Mouse (Mus musculus): Measurements from ENCODE around the gene Gtf2f2. TPM values are rescaled to one million over a fixed set of nuclear protein-coding genes. Genes with fewer than 3 reads are reported as not detected.
"Not testable (repeated sequence)": the region's sequence is repeated elsewhere in the genome, so short reads cannot be mapped to it uniquely, and the experiment has no call there.

Gtf2f2 gene
- polyA plus RNA-seq, 1 experiment = 33.5 TPM

- WGBS = 36% methylated on average over 9 of the region's 9 CpGs
- TF ChIP-seq CTCF (IDR thresholded peaks at IDR 0.05; ENCODE audit: control insufficient read depth, insufficient read depth, low read length) = no peak
- no peak for TF ChIP-seq POLR2A (IDR thresholded peaks at IDR 0.05; ENCODE audit: borderline replicate concordance, control insufficient read depth, low read depth, low read length)
- H3K4me1 ChIP-seq (ENCODE audit: control insufficient read depth, insufficient read depth, low read length) = no peaks in the 10 kb centered on the region
- no peak overlapping the region for H3K27ac ChIP-seq (ENCODE audit: control insufficient read depth, insufficient read depth, low read depth, low read length, poor library complexity)
- H3K4me3 ChIP-seq (replicated peaks; ENCODE audit: control insufficient read depth, low read depth, low read length) = no peak overlapping the region
These were observed 137.1 kb downstream of the Gtf2f2 start for GRCm38 (mm10) chr14:75873612-75874011.

DNA sequence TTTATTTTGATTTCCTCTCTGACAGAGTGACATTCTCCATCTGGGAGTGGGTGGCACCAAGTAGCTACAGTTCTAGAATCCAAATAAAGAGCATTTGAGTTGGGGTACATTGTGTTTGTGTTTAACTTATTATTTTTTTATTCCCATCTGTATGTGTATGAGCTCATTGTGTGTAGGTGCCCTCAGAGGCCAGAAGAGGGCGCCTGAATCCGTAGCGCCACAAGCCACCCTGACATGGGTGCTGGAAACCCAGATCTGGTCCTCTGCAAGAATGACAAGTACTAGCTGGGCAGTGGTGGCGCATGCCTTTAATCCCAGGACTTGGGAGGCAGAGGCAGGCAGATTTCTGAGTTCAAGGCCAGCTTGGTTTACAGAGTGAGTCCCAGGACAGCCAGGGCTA lies 138.9 kb downstream of the Gtf2f2 start:
- whole genome bisulfite sequencing = 92% methylated on average over 4 of the region's 4 CpGs
- Histone ChIP-seq H3K27ac (ENCODE audit: control insufficient read depth, insufficient read depth, low read depth, low read length, poor library complexity) (no peak overlapping the region), H3K4me1 (ENCODE audit: control insufficient read depth, insufficient read depth, low read length) (no peaks in the 10 kb centered on the region), H3K4me3 (replicated peaks; ENCODE audit: control insufficient read depth, low read depth, low read length) (no peak overlapping the region)
- TF ChIP-seq POLR2A (IDR thresholded peaks at IDR 0.05; ENCODE audit: borderline replicate concordance, control insufficient read depth, low read depth, low read length) (no peak), CTCF (IDR thresholded peaks at IDR 0.05; ENCODE audit: control insufficient read depth, insufficient read depth, low read length) (peak; percentile 13; the same call in 1 of the 2 replicates)

DNA sequence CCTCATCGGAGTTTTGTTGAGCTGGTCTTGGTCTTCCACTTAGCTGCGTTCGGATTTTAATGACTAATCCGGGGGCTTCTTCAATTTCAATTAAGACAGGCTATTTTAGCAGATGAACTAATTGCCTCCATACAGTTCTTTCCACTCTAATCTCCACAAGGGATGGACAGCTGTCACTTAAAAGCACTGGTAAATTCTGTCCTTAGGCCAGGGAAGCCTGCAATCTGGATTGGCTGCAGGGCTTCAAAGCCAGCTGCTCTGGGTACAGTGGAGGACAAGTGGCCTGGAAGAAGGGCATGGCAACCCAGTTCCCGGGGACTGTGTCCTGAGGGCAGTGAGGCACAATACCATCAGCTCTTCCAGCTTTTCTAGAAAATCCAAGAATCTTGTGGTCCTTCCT lies 139.6 kb downstream of the Gtf2f2 start:
- TF ChIP-seq CTCF (IDR thresholded peaks at IDR 0.05; ENCODE audit: control insufficient read depth, insufficient read depth, low read length) (no peak), POLR2A (IDR thresholded peaks at IDR 0.05; ENCODE audit: borderline replicate concordance, control insufficient read depth, low read depth, low read length) (no peak)
- no peak overlapping the region for H3K27ac ChIP-seq (ENCODE audit: control insufficient read depth, insufficient read depth, low read depth, low read length, poor library complexity)
- WGBS = 30% methylated on average over 4 of the region's 5 CpGs
- no peaks in the 10 kb centered on the region for H3K4me1 ChIP-seq (ENCODE audit: control insufficient read depth, insufficient read depth, low read length)
- H3K4me3 ChIP-seq (replicated peaks; ENCODE audit: control insufficient read depth, low read depth, low read length) = no peak overlapping the region

- 35% methylated on average over 9 of the region's 10 CpGs for WGBS
- H3K27ac ChIP-seq (ENCODE audit: control insufficient read depth, insufficient read depth, low read depth, low read length, poor library complexity) = no peak overlapping the region
- no peak overlapping the region for H3K4me3 ChIP-seq (replicated peaks; ENCODE audit: control insufficient read depth, low read depth, low read length)
- peak; percentile 19; the same call in 1 of the 2 replicates for TF ChIP-seq CTCF (IDR thresholded peaks at IDR 0.05; ENCODE audit: control insufficient read depth, insufficient read depth, low read length)
- TF ChIP-seq POLR2A (IDR thresholded peaks at IDR 0.05; ENCODE audit: borderline replicate concordance, control insufficient read depth, low read depth, low read length) = no peak
- no peaks in the 10 kb centered on the region for H3K4me1 ChIP-seq (ENCODE audit: control insufficient read depth, insufficient read depth, low read length)
These were observed 140.0 kb downstream of the Gtf2f2 start for GRCm38 (mm10) chr14:75870631-75871030.

DNA sequence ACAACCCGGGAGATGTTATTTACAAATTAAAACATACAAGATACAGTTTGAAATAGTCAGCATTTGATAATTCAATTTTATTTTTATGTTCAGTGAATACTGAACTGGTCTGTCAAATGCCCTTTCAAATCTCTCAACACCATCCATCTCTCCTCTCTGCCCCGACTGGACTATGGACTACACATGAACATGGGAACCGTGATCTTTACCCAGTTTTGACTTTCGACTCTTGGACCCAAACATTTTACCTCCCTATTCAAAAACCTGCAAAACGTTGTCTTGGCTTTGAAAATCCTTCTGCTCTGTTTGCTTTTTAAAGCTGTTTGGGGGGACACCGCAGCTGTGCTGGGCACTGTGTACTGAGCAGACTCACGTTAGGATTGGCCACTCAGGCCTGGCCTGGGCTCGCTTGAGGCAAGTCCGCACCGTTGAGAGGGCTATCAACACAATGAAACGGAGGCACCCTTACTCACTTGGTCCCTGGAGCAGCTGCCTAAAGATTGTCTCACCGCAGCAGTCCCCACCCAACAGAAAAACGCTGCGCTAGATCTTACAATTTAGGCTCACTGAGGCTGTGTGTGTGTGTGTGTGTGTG lies 140.8 kb downstream of the Gtf2f2 start:
- Histone ChIP-seq H3K4me3 (replicated peaks; ENCODE audit: control insufficient read depth, low read depth, low read length) (no peak overlapping the region), H3K27ac (ENCODE audit: control insufficient read depth, insufficient read depth, low read depth, low read length, poor library complexity) (no peak overlapping the region), H3K4me1 (ENCODE audit: control insufficient read depth, insufficient read depth, low read length) (no peaks in the 10 kb centered on the region)
- no peak for TF ChIP-seq POLR2A (IDR thresholded peaks at IDR 0.05; ENCODE audit: borderline replicate concordance, control insufficient read depth, low read depth, low read length)
- TF ChIP-seq CTCF (IDR thresholded peaks at IDR 0.05; ENCODE audit: control insufficient read depth, insufficient read depth, low read length) = no peak
- 85% methylated on average over 14 of the region's 14 CpGs for WGBS

DNA sequence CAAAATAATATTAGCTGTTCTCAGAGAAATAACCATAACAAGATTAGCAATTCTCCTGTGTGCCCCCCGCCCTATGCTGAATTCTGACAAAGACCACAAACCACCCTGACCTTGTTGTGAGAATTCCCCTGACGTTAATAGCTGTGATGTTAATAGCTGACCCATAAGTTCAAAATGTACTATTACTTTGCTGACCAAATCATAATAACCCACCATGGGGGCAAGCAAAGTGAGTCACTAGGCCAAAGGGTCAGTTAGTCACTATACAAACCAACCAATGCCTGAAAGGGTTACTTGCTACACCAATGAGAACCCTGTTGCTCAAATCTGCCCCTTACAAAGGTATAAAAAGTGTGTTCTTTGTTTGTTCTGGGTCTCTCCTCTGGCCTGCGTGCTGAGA lies 142.6 kb downstream of the Gtf2f2 start:
- WGBS = 81% methylated on average over 3 of the region's 3 CpGs
- not testable (repeated sequence) for H3K4me1 ChIP-seq (ENCODE audit: control insufficient read depth, insufficient read depth, low read length); H3K27ac ChIP-seq (ENCODE audit: control insufficient read depth, insufficient read depth, low read depth, low read length, poor library complexity); H3K4me3 ChIP-seq (replicated peaks; ENCODE audit: control insufficient read depth, low read depth, low read length)

DNA sequence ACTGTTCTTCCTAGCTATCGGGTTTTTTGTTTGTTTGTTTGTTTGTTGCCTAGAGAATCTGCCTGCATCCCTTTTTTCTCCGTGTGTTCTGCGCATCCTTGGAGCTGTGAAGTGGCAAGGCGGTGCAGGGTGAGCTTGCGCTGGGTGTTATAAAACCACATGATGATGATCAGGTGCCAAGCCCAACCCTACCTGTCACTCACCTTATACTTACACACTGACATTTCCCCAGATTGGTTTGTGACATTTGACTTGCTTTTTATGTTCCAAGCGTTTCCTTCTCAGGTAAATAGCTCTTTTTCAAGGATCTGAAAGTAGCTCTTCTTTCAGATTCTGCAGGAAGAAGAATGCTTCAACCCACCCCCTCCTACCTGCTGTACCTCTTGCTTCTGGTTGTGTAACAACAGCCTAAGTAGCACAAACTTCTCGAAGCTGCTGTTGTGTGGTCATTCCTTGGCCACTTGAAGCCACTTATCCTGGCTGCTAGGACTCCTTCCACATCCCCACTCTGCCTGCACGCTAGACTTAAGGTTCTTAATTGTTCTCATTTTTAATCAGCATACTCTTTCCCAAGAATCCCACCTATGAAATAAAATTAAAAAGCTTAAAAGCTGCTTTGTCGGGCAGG lies 143.8 kb downstream of the Gtf2f2 start:
- WGBS = 77% methylated on average over 9 of the region's 9 CpGs

GRCm38 (mm10) chr14:75863549-75864409 lies 146.9 kb downstream of the Gtf2f2 start:
- Histone ChIP-seq H3K27ac (ENCODE audit: control insufficient read depth, insufficient read depth, low read depth, low read length, poor library complexity) (no peak overlapping the region), H3K4me3 (replicated peaks; ENCODE audit: control insufficient read depth, low read depth, low read length) (no peak overlapping the region), H3K4me1 (ENCODE audit: control insufficient read depth, insufficient read depth, low read length) (no peaks in the 10 kb centered on the region)
- 23% methylated on average over 7 of the region's 7 CpGs for WGBS
- TF ChIP-seq CTCF (IDR thresholded peaks at IDR 0.05; ENCODE audit: control insufficient read depth, insufficient read depth, low read length) = no peak
- TF ChIP-seq POLR2A (IDR thresholded peaks at IDR 0.05; ENCODE audit: borderline replicate concordance, control insufficient read depth, low read depth, low read length) = no peak

More for the DNA sequence above, 143.8 kb downstream of the Gtf2f2 start:
- H3K4me1 ChIP-seq (ENCODE audit: control insufficient read depth, insufficient read depth, low read length) = no peaks in the 10 kb centered on the region
- no peak overlapping the region for H3K4me3 ChIP-seq (replicated peaks; ENCODE audit: control insufficient read depth, low read depth, low read length)
- H3K27ac ChIP-seq (ENCODE audit: control insufficient read depth, insufficient read depth, low read depth, low read length, poor library complexity) = no peak overlapping the region
- TF ChIP-seq CTCF (IDR thresholded peaks at IDR 0.05; ENCODE audit: control insufficient read depth, insufficient read depth, low read length) (no peak), POLR2A (IDR thresholded peaks at IDR 0.05; ENCODE audit: borderline replicate concordance, control insufficient read depth, low read depth, low read length) (no peak)
